Comparison of ENCODE assay signal across 17 mouse cellular contexts in the genomic region with DNA sequence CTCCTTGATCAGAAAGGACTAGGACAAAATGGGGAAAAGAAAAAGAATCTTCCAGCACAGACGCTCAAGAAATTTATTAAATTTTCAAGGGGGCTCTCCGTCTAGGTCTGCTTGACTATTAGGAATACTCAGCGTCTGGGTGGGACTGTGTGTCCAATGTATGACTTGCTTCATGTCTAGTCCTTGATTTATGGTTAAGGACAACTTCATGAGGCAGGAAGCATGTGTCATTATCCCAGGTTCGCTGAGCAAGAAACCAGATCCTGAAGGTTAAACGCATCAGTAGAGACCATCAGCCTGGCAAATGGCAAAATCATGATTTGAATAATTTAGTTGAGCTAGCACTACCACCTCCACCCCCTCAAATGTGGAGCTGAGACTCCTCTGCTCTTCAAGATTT.
"Had no signal": no experiment of that assay in that cellular context is flagged by ENCODE, and none has a peak within 500 bp of the region (broad histone marks: within the 10 kb centered on the region; RNA-seq: fewer than 3 reads in every experiment).

No protein-coding gene starts in this region.

- DNase-seq: kidney, adult 8-10 months; kidney, postnatal 36 days; layer of hippocampus, postnatal 36 days; liver, embryonic 13.5 days; lung, adult 2 months; lung, postnatal 14 days; lung, postnatal 4 days; midbrain, embryonic 14.5 days; right cerebral cortex, adult 18-20 months; right cerebral cortex, postnatal 14 days; right cerebral cortex, postnatal 4 days; thymus, postnatal 25 days had no signal

- H3K36me3 ChIP-seq: liver, embryonic 13.5 days; neural tube, embryonic 13.5 days; stomach, embryonic 15.5 days had no signal

- H3K4me3 ChIP-seq: left cerebral cortex, adult 2 months; liver, embryonic 13.5 days; neural tube, embryonic 13.5 days; stomach, embryonic 15.5 days had no signal

- H3K27ac ChIP-seq: left cerebral cortex, adult 2 months; liver, embryonic 13.5 days; neural tube, embryonic 13.5 days; stomach, embryonic 15.5 days had no signal

- H3K9me3 ChIP-seq: liver, embryonic 13.5 days; neural tube, embryonic 13.5 days; stomach, embryonic 15.5 days had no signal

- H3K27me3 ChIP-seq: liver, embryonic 13.5 days; neural tube, embryonic 13.5 days; stomach, embryonic 15.5 days had no signal

- ATAC-seq: intestine, postnatal 0 days had no signal

- H3K4me2 ChIP-seq: liver, embryonic 13.5 days; midbrain, embryonic 11.5 days; neural tube, embryonic 13.5 days; stomach, embryonic 15.5 days had no signal

- H3K9ac ChIP-seq: liver, embryonic 13.5 days; neural tube, embryonic 13.5 days; stomach, embryonic 15.5 days had no signal

- H3K4me1 ChIP-seq: liver, embryonic 13.5 days; neural tube, embryonic 13.5 days; stomach, embryonic 15.5 days had no signal
